In the genomic region with DNA sequence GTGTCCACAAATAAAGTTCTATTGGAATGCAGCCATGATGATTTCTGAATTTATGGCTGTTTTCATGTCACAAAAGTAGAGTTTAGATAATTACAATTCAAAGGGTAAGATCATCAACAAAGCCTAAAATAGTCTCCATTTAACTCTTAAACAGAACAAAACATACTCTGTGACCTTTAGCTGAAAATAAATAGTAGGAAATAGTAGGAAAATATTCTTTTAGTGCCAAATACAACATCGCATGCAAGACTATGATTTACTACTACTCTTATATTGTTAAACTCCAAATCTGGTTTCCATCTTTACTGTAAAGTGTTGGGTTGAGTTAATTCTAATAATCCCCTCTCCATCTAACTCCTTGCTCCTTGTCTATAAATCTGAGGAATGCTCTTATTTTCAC, we compare ENCODE assay signal across 28 mouse cellular contexts.
"Had no signal": no experiment of that assay in that cellular context is flagged by ENCODE, and none has a peak within 500 bp of the region (broad histone marks: within the 10 kb centered on the region; RNA-seq: fewer than 3 reads in every experiment).

No protein-coding gene starts in this region.

- DNase-seq: cerebellum, adult 2 months; cerebellum, adult 8-10 months; cerebellum, adult 9-10 months; cerebellum, adult 9-11 months; cerebellum, postnatal 10 days; cerebellum, postnatal 14 days; cerebellum, postnatal 25 days; cerebellum, postnatal 36 days; embryo, embryonic 11 days; forebrain, postnatal 0 days; gastrocnemius, adult 2 months; gastrocnemius, postnatal 10 days; gastrocnemius, postnatal 14 days; gastrocnemius, postnatal 25 days; gastrocnemius, postnatal 36 days; heart, adult 18-20 months; heart, adult 2 months had no signal

- H3K36me3 ChIP-seq: embryonic facial prominence, embryonic 10.5 days; embryonic facial prominence, embryonic 12.5 days; embryonic facial prominence, embryonic 13.5 days; embryonic facial prominence, embryonic 15.5 days; forebrain, embryonic 10.5 days; forebrain, embryonic 12.5 days; forebrain, embryonic 15.5 days had no signal

- H3K27ac ChIP-seq: embryonic facial prominence, embryonic 10.5 days; embryonic facial prominence, embryonic 12.5 days; embryonic facial prominence, embryonic 13.5 days; embryonic facial prominence, embryonic 15.5 days; forebrain, embryonic 10.5 days; forebrain, embryonic 12.5 days; forebrain, embryonic 13.5 days; forebrain, embryonic 15.5 days; gastrocnemius, adult 2 months; heart, adult 2 months had no signal

- H3K4me2 ChIP-seq: embryonic facial prominence, embryonic 12.5 days; embryonic facial prominence, embryonic 13.5 days; embryonic facial prominence, embryonic 15.5 days; forebrain, embryonic 12.5 days; forebrain, embryonic 13.5 days; forebrain, embryonic 15.5 days had no signal

- H3K27me3 ChIP-seq: embryonic facial prominence, embryonic 12.5 days; embryonic facial prominence, embryonic 13.5 days; embryonic facial prominence, embryonic 15.5 days; forebrain, embryonic 12.5 days; forebrain, embryonic 13.5 days; forebrain, embryonic 15.5 days had no signal

- H3K9ac ChIP-seq: embryonic facial prominence, embryonic 12.5 days; embryonic facial prominence, embryonic 13.5 days; embryonic facial prominence, embryonic 15.5 days; forebrain, embryonic 12.5 days; forebrain, embryonic 13.5 days; forebrain, embryonic 15.5 days; forebrain, postnatal 0 days had no signal

- ATAC-seq: forebrain, embryonic 13.5 days; forebrain, embryonic 14.5 days; forebrain, embryonic 15.5 days; forebrain, embryonic 16.5 days; forebrain, postnatal 0 days had no signal

- H3K9me3 ChIP-seq: embryonic facial prominence, embryonic 10.5 days; embryonic facial prominence, embryonic 12.5 days; embryonic facial prominence, embryonic 13.5 days; embryonic facial prominence, embryonic 15.5 days; forebrain, embryonic 10.5 days; forebrain, embryonic 12.5 days; forebrain, embryonic 13.5 days; forebrain, embryonic 15.5 days had no signal

- H3K4me1 ChIP-seq: embryonic facial prominence, embryonic 12.5 days; embryonic facial prominence, embryonic 13.5 days; embryonic facial prominence, embryonic 15.5 days; forebrain, embryonic 10.5 days; forebrain, embryonic 12.5 days; forebrain, embryonic 13.5 days; forebrain, embryonic 15.5 days had no signal

- H3K4me3 ChIP-seq: embryonic facial prominence, embryonic 10.5 days; embryonic facial prominence, embryonic 12.5 days; embryonic facial prominence, embryonic 13.5 days; embryonic facial prominence, embryonic 15.5 days; erythroblast, embryonic 14.5 days; forebrain, embryonic 10.5 days; forebrain, embryonic 12.5 days; forebrain, embryonic 13.5 days; forebrain, embryonic 15.5 days; gastrocnemius, adult 2 months; heart, adult 2 months had no signal
